8 mouse cellular contexts compared by ENCODE assay signal in the genomic region with DNA sequence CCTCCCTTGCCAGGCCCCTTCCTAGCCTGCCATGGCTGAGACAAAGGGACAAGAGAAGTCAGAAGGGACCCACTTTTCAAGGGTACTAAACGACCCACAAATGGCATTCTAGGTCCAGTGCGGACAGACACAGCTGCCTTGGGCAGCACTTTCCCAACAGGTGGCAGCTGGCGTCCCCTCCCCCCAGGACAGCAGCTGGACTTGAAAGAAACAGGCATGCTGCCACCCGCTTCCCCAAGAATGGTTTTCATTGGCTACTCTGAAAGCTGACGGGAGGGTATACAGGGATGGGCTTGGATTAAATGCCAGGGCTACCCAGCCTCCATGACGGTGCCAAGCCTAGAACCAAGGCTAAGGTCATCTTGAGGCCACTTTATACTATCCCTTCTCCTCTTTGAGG. TPM values are rescaled to one million over a fixed set of nuclear protein-coding genes. Genes with fewer than 3 reads are reported as not detected.
DNase-seq lines count a peak whose midpoint lies in the region; ATAC-seq and TF ChIP-seq lines count a peak whose summit lies in the region.

No protein-coding gene starts in this region.

- peak overlapping the region; percentile 10; the same call in 1 of the 2 replicates for H3K9ac ChIP-seq in forebrain, postnatal 0 days
- H3K9ac ChIP-seq in midbrain, embryonic 16.5 days (ENCODE audit: low read depth, low read length) = peak overlapping the region; percentile 17; the same call in 1 of the 2 replicates

- peak overlapping the region; percentile 96 for H3K27ac ChIP-seq in forebrain, postnatal 0 days (ENCODE audit: low read depth, low read length)
- peak overlapping the region; percentile 63 for H3K27ac ChIP-seq in midbrain, embryonic 16.5 days (ENCODE audit: low read length)

- H3K9me3 ChIP-seq in forebrain, postnatal 0 days (ENCODE audit: low read length) = no peaks in the 10 kb centered on the region
- H3K9me3 ChIP-seq in midbrain, embryonic 16.5 days (replicated peaks; ENCODE audit: control insufficient read depth, low read length, poor library complexity, severe bottlenecking) = no peaks in the 10 kb centered on the region

- H3K4me1 ChIP-seq in forebrain, postnatal 0 days (ENCODE audit: insufficient read depth) = peaks cover 13% of the 10 kb centered on the region
- H3K4me1 ChIP-seq in midbrain, embryonic 16.5 days (ENCODE audit: control insufficient read depth, insufficient read depth, low read length) = peaks cover 31% of the 10 kb centered on the region

- WGBS in forebrain, postnatal 0 days = 14% methylated on average over 6 of the region's 6 CpGs
- 32% methylated on average over 6 of the region's 6 CpGs for WGBS in midbrain, embryonic 16.5 days

- H3K36me3 ChIP-seq in forebrain, postnatal 0 days (ENCODE audit: insufficient read depth) = peaks cover 43% of the 10 kb centered on the region
- H3K36me3 ChIP-seq in midbrain, embryonic 16.5 days (ENCODE audit: control insufficient read depth, insufficient read depth, low read length) = peaks cover 24% of the 10 kb centered on the region

- peak overlapping the region; percentile 67; the same call in 1 of the 2 replicates for H3K4me3 ChIP-seq in forebrain, postnatal 0 days (ENCODE audit: low read depth, low read length)
- peak overlapping the region; percentile 98; the same call in 1 of the 2 replicates for H3K4me3 ChIP-seq in midbrain, embryonic 16.5 days (ENCODE audit: low read depth, low read length)

- H3K4me2 ChIP-seq in forebrain, postnatal 0 days (ENCODE audit: low read depth) = peak overlapping the region; percentile 89
- peak overlapping the region; percentile 67 for H3K4me2 ChIP-seq in midbrain, embryonic 16.5 days (ENCODE audit: low read length)

- DNase-seq in kidney, adult 11 months = peak; percentile 66
- DNase-seq in kidney, adult 9 months = no peak
- DNase-seq in adrenal gland, postnatal 25 days = peak; percentile 58
- peak; percentile 59 for DNase-seq in forebrain, postnatal 0 days
- DNase-seq in kidney, postnatal 10 days = peak; percentile 59
- DNase-seq in urinary bladder, adult 18-20 months (ENCODE audit: low spot score in 2 of 2) = no peak
- DNase-seq in layer of hippocampus, adult 8-10 months (ENCODE audit: low spot score in 2 of 2) = no peak

- no peak for TF ChIP-seq CTCF in forebrain, postnatal 0 days (IDR thresholded peaks at IDR 0.05; ENCODE audit: low read depth)

- no peak for ATAC-seq in forebrain, postnatal 0 days
- ATAC-seq in midbrain, embryonic 16.5 days = no peak

- no peaks in the 10 kb centered on the region for H3K27me3 ChIP-seq in forebrain, postnatal 0 days (ENCODE audit: insufficient read depth, low read length)
- H3K27me3 ChIP-seq in midbrain, embryonic 16.5 days (ENCODE audit: control insufficient read depth, insufficient read depth, low read depth, low read length) = no peaks in the 10 kb centered on the region

RNA-seq across cellular contexts. Expression of a gene that starts 2.9 kb away (rescaled TPM):
- 35.6 and 42.3 TPM in 2 replicates for total RNA-seq in adrenal gland, postnatal 25 days (2021)
- total RNA-seq in forebrain, postnatal 0 days (2014; rRNA removed) = 99.0 and 107 TPM in 2 replicates
- 104 and 131 TPM in 2 replicates for polyA plus RNA-seq in forebrain, postnatal 0 days (2015; fragmentation: Nextera tagmentation; extraction: Ambion mirVana)
- 83.8 and 93.2 TPM in 2 replicates for polyA plus RNA-seq in midbrain, embryonic 16.5 days (2015; fragmentation: Nextera tagmentation; extraction: Ambion mirVana)
- 10 to 100 TPM in 3 of 4 experiments, 1 to 10 TPM in 1; 9.2 to 11.1 (median 10.4) TPM for total RNA-seq in layer of hippocampus, adult 8-10 months (2022)

RNA-seq across cellular contexts. Expression of a gene that starts 14.0 kb away (rescaled TPM):
- total RNA-seq in adrenal gland, postnatal 25 days (2021) = 15.7 and 17.6 TPM in 2 replicates
- 4.7 and 6.1 TPM in 2 replicates for total RNA-seq in forebrain, postnatal 0 days (2014; rRNA removed)
- 5.5 and 5.7 TPM in 2 replicates for polyA plus RNA-seq in forebrain, postnatal 0 days (2015; fragmentation: Nextera tagmentation; extraction: Ambion mirVana)
- polyA plus RNA-seq in midbrain, embryonic 16.5 days (2015; fragmentation: Nextera tagmentation; extraction: Ambion mirVana) = 4.8 and 6.6 TPM in 2 replicates
- total RNA-seq in layer of hippocampus, adult 8-10 months (2022) = 1 to 10 TPM; 3.0 to 3.5 (median 3.3) TPM

RNA-seq across cellular contexts. Expression of a gene that starts 14.0 kb away (rescaled TPM):
- total RNA-seq in adrenal gland, postnatal 25 days (2021) = 73.0 and 107 TPM in 2 replicates
- 15.3 and 22.0 TPM in 2 replicates for total RNA-seq in forebrain, postnatal 0 days (2014; rRNA removed)
- 13.9 and 19.0 TPM in 2 replicates for polyA plus RNA-seq in forebrain, postnatal 0 days (2015; fragmentation: Nextera tagmentation; extraction: Ambion mirVana)
- 7.4 and 10.1 TPM in 2 replicates for polyA plus RNA-seq in midbrain, embryonic 16.5 days (2015; fragmentation: Nextera tagmentation; extraction: Ambion mirVana)
- total RNA-seq in layer of hippocampus, adult 8-10 months (2022) = 10 to 100 TPM; 16.6 to 24.8 (median 23.8) TPM

RNA-seq across cellular contexts. Expression of a gene that starts 20.9 kb away (rescaled TPM):
- 1,910 and 2,113 TPM in 2 replicates for total RNA-seq in adrenal gland, postnatal 25 days (2021)
- total RNA-seq in forebrain, postnatal 0 days (2014; rRNA removed) = 772 and 968 TPM in 2 replicates
- polyA plus RNA-seq in forebrain, postnatal 0 days (2015; fragmentation: Nextera tagmentation; extraction: Ambion mirVana) = 938 and 1,223 TPM in 2 replicates
- polyA plus RNA-seq in midbrain, embryonic 16.5 days (2015; fragmentation: Nextera tagmentation; extraction: Ambion mirVana) = 698 and 713 TPM in 2 replicates
- 100 to 1,000 TPM; 606 to 878 (median 722) TPM for total RNA-seq in layer of hippocampus, adult 8-10 months (2022)

RNA-seq across cellular contexts. Expression of a gene that starts 25.7 kb away (rescaled TPM):
- total RNA-seq in adrenal gland, postnatal 25 days (2021) = 90.8 and 97.4 TPM in 2 replicates
- total RNA-seq in forebrain, postnatal 0 days (2014; rRNA removed) = 76.9 and 83.5 TPM in 2 replicates
- polyA plus RNA-seq in forebrain, postnatal 0 days (2015; fragmentation: Nextera tagmentation; extraction: Ambion mirVana) = 50.8 and 55.5 TPM in 2 replicates
- polyA plus RNA-seq in midbrain, embryonic 16.5 days (2015; fragmentation: Nextera tagmentation; extraction: Ambion mirVana) = 49.9 and 55.7 TPM in 2 replicates
- total RNA-seq in layer of hippocampus, adult 8-10 months (2022) = 10 to 100 TPM; 28.2 to 39.4 (median 36.4) TPM

Comparison
In these comparisons a context has a peak if more than half of its experiments do, and no peak if none do; other contexts are left out.
1. DNase-seq: peak in kidney, adult 11 months (single experiment), adrenal gland, postnatal 25 days (single experiment), forebrain, postnatal 0 days (single experiment) and kidney, postnatal 10 days (single experiment); none in kidney, adult 9 months (single experiment), urinary bladder, adult 18-20 months (0 of 2) and layer of hippocampus, adult 8-10 months (0 of 2).